Mouse (Mus musculus) cerebellum, adult 8-10 months (tissue): ENCODE measurements at regions not wholly inside any gene's neighbourhood (a gene's known extent, or its start where the extent isn't known, plus 50 kb on each side); places are given as distances from the start of the nearest gene placed in this dataset.
"Not testable (repeated sequence)": the region's sequence is repeated elsewhere in the genome, so short reads cannot be mapped to it uniquely, and the experiment has no call there.

Experiments
- DNase-seq: peaks from one replicate; pipeline ENCODE4 v3.0.0; 2022

GRCm38 (mm10) chr1:43305349-43306278 is 108.8 kb upstream of the Fhl2 start:
- DNase-seq, result no peak

GRCm38 (mm10) chr1:43310711-43311695 is 114.2 kb upstream of the Fhl2 start:
- no peak for DNase-seq

DNA sequence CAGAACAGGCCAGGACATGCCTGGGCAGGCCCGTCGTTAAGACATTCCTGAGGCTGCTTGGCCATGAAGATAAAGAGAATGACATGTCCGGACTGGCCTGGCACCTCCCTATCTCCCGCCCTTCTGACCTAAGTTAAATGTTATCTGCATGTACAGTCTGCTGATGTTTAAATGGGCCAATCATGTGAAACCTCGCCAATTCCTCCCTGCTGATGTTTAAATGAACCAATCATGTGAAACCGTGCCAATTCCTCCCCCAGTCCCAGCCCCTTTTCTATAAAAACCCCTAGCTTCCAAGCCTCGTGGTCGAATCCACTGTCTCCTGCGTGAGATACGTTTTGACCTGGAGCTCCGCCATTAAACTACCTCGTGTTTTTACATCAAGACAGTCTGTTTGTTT is 119.5 kb upstream of the Fhl2 start:
- not testable (repeated sequence) for DNase-seq

- DNase-seq, result peak; percentile 15
These were observed 120.5 kb upstream of the Fhl2 start for GRCm38 (mm10) chr1:43317076-43317871.

GRCm38 (mm10) chr1:43333488-43333887 is 110.9 kb upstream of the Nck2 start:
- not testable (repeated sequence) for DNase-seq

- no peak for DNase-seq
These were observed 107.1 kb upstream of the Nck2 start for GRCm38 (mm10) chr1:43337168-43337784.

DNA sequence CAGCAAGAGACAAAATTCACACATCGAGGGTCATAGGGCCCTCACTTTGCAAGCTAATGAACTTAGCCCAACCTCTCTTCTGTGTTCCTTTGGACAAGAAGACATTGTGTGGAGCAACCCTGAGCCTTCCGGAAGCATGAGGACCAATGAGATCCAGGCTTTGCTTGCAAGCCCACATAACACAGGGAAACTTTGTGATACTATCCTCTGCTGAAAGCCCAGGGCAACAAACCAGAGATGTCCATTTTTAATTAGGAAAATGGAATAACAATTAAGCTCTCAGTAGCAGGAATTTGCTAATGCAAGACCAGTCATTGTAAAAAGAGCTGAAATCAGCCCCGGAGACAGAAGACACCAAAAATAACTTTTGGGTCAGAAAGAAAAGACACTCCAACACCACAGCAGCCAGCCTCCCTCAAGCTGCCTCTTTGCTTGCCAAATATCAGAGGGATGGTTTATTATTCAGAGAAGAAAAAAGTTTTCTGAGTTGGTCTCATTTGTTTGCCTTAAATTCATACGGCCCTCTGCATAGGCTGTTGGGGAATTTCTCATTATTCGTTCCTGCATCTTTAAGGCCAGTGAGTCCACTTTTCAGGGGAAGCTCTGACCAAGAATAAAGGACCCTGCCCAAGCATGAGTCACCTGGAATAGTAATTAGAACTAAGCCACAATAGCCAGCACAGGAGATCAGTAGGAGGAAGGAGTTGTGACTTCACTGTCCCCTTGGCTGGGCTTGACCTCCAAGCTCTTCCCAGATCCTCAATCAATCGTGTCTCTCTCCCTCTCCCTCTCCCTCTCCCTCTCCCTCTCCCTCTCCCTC is 106.1 kb upstream of the Nck2 start:
- DNase-seq, result no peak

DNA sequence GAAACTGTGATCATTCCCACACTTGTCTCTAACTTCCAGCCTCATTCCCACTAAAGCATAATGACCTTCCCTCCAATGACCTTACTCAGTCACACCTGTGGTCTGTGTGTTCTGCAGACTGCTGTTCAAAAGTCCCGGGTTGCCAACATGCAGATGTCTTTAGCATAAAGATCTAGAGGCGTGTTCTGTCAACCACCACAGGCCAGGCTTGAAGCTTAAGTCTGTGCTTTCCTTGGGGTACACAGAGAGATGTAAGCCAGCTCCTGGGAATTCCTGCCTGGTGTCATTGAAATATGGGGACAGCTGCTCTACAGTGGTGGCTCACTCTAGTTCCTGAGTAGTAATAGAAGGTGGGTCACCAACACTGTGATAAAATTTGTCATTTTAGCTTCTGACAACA is 101.5 kb upstream of the Nck2 start:
- DNase-seq, result no peak

DNA sequence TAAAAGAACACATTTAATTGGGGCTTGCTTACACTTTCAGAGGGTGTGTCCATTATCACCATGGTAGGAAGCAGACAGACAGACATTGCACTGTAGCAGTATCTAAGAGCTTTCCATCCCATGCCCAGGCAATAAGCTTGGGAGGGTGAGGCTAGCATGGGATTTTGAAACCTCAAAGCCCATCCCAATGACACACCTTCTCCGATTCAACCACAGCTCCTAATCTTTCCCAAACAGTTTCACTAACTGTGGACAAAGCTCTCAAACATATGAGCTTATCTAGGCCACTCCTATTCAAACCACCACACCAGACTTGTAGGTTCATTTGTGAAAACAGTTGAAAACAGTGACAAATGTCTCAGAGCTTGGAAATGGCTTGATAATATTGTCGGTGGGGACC is 101.0 kb upstream of the Nck2 start:
- no peak for DNase-seq

- no peak for DNase-seq
These were observed 100.4 kb upstream of the Nck2 start for GRCm38 (mm10) chr1:43344001-43344400.

DNA sequence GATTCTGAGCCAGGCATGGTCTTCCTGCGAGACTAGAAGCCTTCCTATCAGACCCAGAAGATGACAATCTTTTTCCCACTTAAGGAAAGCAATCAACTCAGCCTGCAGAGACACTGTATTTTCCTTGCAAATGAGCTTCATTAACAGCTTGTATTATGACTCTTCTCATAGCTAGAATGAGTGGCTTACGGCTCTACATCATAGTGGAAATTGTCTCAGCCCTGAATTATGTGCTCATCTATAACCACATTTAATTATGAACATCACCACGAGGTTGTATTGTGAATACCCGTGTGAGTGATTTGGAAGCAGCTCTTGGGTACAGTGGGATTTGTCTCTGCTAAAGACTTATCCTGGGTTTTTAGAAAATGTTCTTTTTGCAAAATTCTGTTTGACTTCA is 97.2 kb upstream of the Nck2 start:
- DNase-seq, result no peak

- DNase-seq, result no peak
These were observed 94.4 kb upstream of the Nck2 start for GRCm38 (mm10) chr1:43349966-43350365.

DNA sequence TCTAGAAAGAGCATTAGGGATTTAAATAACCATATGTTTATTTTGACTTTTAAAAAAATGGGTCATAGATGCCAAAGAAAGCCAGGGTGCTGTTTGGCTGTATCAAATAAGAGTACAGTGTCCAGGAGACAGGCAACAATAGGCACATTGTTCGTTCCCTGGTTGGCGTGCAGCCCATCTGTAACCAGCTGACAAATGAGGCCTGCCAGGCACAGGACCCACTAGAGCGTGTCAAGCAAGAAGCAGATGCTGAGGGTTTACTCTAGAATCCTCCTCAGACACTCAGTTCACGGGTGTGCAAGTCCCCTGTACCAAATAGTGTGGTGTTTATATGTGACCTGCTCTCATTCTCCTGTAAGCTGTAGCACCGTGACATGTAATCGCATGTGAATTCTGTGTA is 86.2 kb upstream of the Nck2 start:
- DNase-seq, result peak; percentile 16

- no peak for DNase-seq
These were observed 84.7 kb upstream of the Nck2 start for GRCm38 (mm10) chr1:43359662-43360061.

DNA sequence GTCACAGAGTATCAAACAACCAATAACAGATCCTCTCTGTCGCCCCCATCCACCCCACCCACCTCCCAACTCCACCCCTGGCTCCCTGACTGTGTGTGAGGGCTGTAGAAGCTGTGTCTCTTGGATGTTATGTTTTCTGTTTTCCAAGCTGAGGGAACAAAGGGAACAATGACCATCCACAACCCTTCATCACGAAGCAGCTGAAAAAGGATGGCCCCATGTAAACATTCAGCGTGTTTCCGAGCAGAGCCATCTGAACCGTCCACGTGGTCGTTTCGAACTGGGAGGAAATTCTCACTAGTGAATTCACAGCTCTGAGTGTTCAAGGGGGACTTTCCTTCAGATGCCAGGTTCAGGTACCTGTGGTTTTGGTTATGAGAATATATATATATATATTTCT is 84.1 kb upstream of the Nck2 start:
- DNase-seq, result no peak

- no peak for DNase-seq
These were observed 83.6 kb upstream of the Nck2 start for GRCm38 (mm10) chr1:43360741-43361140.

GRCm38 (mm10) chr1:43361455-43361863 is 82.9 kb upstream of the Nck2 start:
- no peak for DNase-seq

DNA sequence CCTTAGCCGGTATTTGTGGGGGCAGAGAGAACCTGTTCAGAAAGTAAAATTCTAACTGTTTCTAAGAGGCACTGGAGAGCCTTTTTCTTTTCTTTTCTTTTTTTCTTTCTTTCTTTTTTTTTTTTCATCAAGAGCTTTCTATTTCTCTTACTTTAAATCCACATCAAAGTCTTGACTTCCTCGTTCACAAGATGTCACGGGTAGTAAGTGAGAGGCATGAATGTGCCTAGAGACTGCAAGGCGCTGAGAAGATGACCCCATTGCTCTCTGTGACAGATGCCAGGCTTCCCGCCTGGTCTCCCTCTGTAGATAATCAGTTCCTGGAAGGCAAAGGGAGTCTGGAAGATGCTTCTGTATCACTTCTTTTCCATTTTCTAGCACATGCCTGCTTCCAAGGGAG is 82.2 kb upstream of the Nck2 start:
- DNase-seq, result no peak

GRCm38 (mm10) chr1:43363178-43363577 is 81.2 kb upstream of the Nck2 start:
- DNase-seq, result no peak

DNA sequence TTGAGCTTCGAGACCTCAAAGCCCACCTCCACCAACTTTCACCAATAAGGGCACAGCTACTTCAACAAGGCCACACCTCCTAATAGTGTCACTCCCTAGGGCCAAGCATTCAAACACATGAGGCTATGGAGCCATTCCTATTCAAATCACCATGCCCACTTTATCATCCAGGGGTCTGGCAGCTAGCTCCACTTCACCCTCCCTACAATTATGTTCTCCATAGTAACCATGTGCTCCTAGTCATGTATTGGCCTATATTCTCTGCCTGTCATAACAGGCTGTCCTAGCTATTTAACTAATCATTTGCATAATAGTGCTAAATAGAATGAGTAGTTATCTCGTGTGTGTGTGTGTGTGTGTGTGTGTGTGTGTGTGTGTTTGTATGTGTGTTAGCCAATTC is 77.9 kb upstream of the Nck2 start:
- no peak for DNase-seq

- no peak for DNase-seq
These were observed 77.1 kb upstream of the Nck2 start for GRCm38 (mm10) chr1:43367151-43367895.
